Mouse (Mus musculus) liver, embryonic 14.5 days (tissue): Measurements from ENCODE around the gene Faap20.

ENCODE experiments used
- CTCF ChIP-seq: IDR thresholded peaks from 2 replicates; pipeline ENCODE4 v1.5.1; 2016; ENCODE audit warnings: antibody characterized with exemption, low read depth, control low read depth
- EP300 ChIP-seq: IDR thresholded peaks from 2 replicates; pipeline ENCODE4 v1.6.1; 2016; ENCODE audit warnings: antibody characterized with exemption, low read depth

GRCm38 (mm10) chr4:155241789-155242188 is 7.8 kb upstream of the Faap20 start:
- TF ChIP-seq EP300: no peak
- TF ChIP-seq CTCF: no peak
